Mouse (Mus musculus): ENCODE data around the gene Degs1. TPM values are rescaled to one million over a fixed set of nuclear protein-coding genes. Genes with fewer than 3 reads are reported as not detected.

Gene Degs1
- 92.2 TPM for polyA plus RNA-seq (2014; fragmentation: Illumina TruSeq; extraction: RNeasy Lipid Tissue Mini Kit (QIAGEN cat#74804); ENCODE audit: low read depth, low replicate concordance)

GRCm38 (mm10) chr1:182282091-182283075 lies at the start of gene Degs1:
Gene Degs1 (minus strand): TSS chr1:182282804.

Other genes starting within 250 kb of the Degs1 start
- 117 TPM for gene Srp9, start 158.1 kb downstream of the Degs1 start, polyA plus RNA-seq (2014; fragmentation: Illumina TruSeq; extraction: RNeasy Lipid Tissue Mini Kit (QIAGEN cat#74804); ENCODE audit: low read depth, low replicate concordance)
- not detected for gene Vmn1r1, start 118.3 kb downstream of the Degs1 start, polyA plus RNA-seq (2014; fragmentation: Illumina TruSeq; extraction: RNeasy Lipid Tissue Mini Kit (QIAGEN cat#74804); ENCODE audit: low read depth, low replicate concordance)
- 16.3 TPM for gene Fbxo28, start 58.8 kb upstream of the Degs1 start, polyA plus RNA-seq (2014; fragmentation: Illumina TruSeq; extraction: RNeasy Lipid Tissue Mini Kit (QIAGEN cat#74804); ENCODE audit: low read depth, low replicate concordance)
- 18.2 TPM for gene Trp53bp2, start 126.4 kb upstream of the Degs1 start, polyA plus RNA-seq (2014; fragmentation: Illumina TruSeq; extraction: RNeasy Lipid Tissue Mini Kit (QIAGEN cat#74804); ENCODE audit: low read depth, low replicate concordance)
- 102 TPM for gene Capn2, start 234.8 kb upstream of the Degs1 start, polyA plus RNA-seq (2014; fragmentation: Illumina TruSeq; extraction: RNeasy Lipid Tissue Mini Kit (QIAGEN cat#74804); ENCODE audit: low read depth, low replicate concordance)

Measured in adipose tissue, adult 10 weeks (tissue).